Mouse (Mus musculus) naive thymus-derived CD4-positive, alpha-beta T cell, adult 2 months (primary cell): ENCODE data around the gene Pik3r5.

Experiments used
- DNase-seq: peaks from one replicate; pipeline ENCODE4 v3.0.0-alpha.2; 2011; ENCODE audit warnings: low read depth

The Pik3r5 gene

GRCm38 (mm10) chr11:68401428-68401827 lies 30.5 kb upstream of the Pik3r5 start:
- DNase-seq = no peak

GRCm38 (mm10) chr11:68404185-68404584 lies 27.7 kb upstream of the Pik3r5 start:
- DNase-seq = peak; percentile 69

GRCm38 (mm10) chr11:68405576-68405975 lies 26.3 kb upstream of the Pik3r5 start:
- DNase-seq = no peak

GRCm38 (mm10) chr11:68407266-68407926 lies 24.5 kb upstream of the Pik3r5 start:
- peak; percentile 47 for DNase-seq

- DNase-seq = peak; percentile 83
Observed at GRCm38 (mm10) chr11:68408127-68408526, 23.8 kb upstream of the Pik3r5 start.

- no peak for DNase-seq
Observed at GRCm38 (mm10) chr11:68417001-68417400, 14.9 kb upstream of the Pik3r5 start.

- peak; percentile 92 for DNase-seq
Observed at GRCm38 (mm10) chr11:68417831-68418230, 14.1 kb upstream of the Pik3r5 start.

GRCm38 (mm10) chr11:68425492-68426315 lies 6.2 kb upstream of the Pik3r5 start:
- DNase-seq = no peak

GRCm38 (mm10) chr11:68427083-68427570 lies 4.8 kb upstream of the Pik3r5 start:
- DNase-seq = no peak

GRCm38 (mm10) chr11:68430662-68431061 lies 1.3 kb upstream of the Pik3r5 start:
- peak; percentile 57 for DNase-seq

- peak; percentile 78 for DNase-seq
Observed at GRCm38 (mm10) chr11:68432361-68433021, 570 bp downstream of the Pik3r5 start.

GRCm38 (mm10) chr11:68433534-68433933 lies 1.6 kb downstream of the Pik3r5 start:
- peak; percentile 57 for DNase-seq

- no peak for DNase-seq
Observed at GRCm38 (mm10) chr11:68434697-68435096, 2.8 kb downstream of the Pik3r5 start.

- DNase-seq = peak; percentile 78
Observed at GRCm38 (mm10) chr11:68435601-68436000, 3.7 kb downstream of the Pik3r5 start.

- DNase-seq = peak; percentile 70
Observed at GRCm38 (mm10) chr11:68436376-68436775, 4.5 kb downstream of the Pik3r5 start.

- no peak for DNase-seq
Observed at GRCm38 (mm10) chr11:68440100-68440499, 8.2 kb downstream of the Pik3r5 start.

GRCm38 (mm10) chr11:68440965-68441364 lies 9.0 kb downstream of the Pik3r5 start:
- no peak for DNase-seq

- DNase-seq = peak; percentile 40
Observed at GRCm38 (mm10) chr11:68442346-68442745, 10.4 kb downstream of the Pik3r5 start.

- peak; percentile 16 for DNase-seq
Observed at GRCm38 (mm10) chr11:68442983-68443638, 11.2 kb downstream of the Pik3r5 start.

GRCm38 (mm10) chr11:68445901-68446300 lies 14.0 kb downstream of the Pik3r5 start:
- no peak for DNase-seq

- DNase-seq = no peak
Observed at GRCm38 (mm10) chr11:68446547-68446946, 14.6 kb downstream of the Pik3r5 start.

GRCm38 (mm10) chr11:68447242-68447641 lies 15.3 kb downstream of the Pik3r5 start:
- DNase-seq = peak; percentile 79
